Mouse (Mus musculus) stomach, embryonic 16.5 days (tissue): ENCODE measurements around the gene Rpl3. TPM values are rescaled to one million over a fixed set of nuclear protein-coding genes. Genes with fewer than 3 reads are reported as not detected.
A peak's percentile ranks its signal among the peaks of the same experiment; 100 is the strongest.

ENCODE experiments used
- ATAC-seq: fragments of 200-750 bp; cut with Nextera tagmentation; 2 replicates; pipeline ENCODE4 v1.8.0; 2017; ENCODE audit warnings: moderate number of reproducible peaks, moderate TSS enrichment; ENCODE audit not compliant: insufficient read depth, low FRiP score
- H3K27ac ChIP-seq: fragments of 300-500 bp; sonication (generic); 2 replicates; pipeline ENCODE4 v1.5.1; 2014; ENCODE audit warnings: low read length
- H3K27me3 ChIP-seq: fragments of 300-500 bp; sonication (generic); 2 replicates; pipeline ENCODE4 v1.6.1; 2014; ENCODE audit warnings: low read length, control low read depth, mixed read lengths; ENCODE audit not compliant: control insufficient read depth, insufficient read depth
- H3K36me3 ChIP-seq: fragments of 300-500 bp; sonication (generic); 2 replicates; pipeline ENCODE4 v1.6.1; 2014; ENCODE audit warnings: low read length; ENCODE audit not compliant: control insufficient read depth, insufficient read depth
- H3K4me1 ChIP-seq: fragments of 300-500 bp; sonication (generic); 2 replicates; pipeline ENCODE4 v1.6.1; 2014; ENCODE audit warnings: low read length, control low read depth, mixed read lengths; ENCODE audit not compliant: control insufficient read depth, insufficient read depth
- H3K4me2 ChIP-seq: fragments of 300-500 bp; sonication (generic); 2 replicates; pipeline ENCODE4 v1.6.1; 2014; ENCODE audit warnings: low read depth, low read length, mixed read lengths
- H3K4me3 ChIP-seq: fragments of 300-500 bp; sonication (generic); replicated peaks from 2 replicates; pipeline ENCODE4 v1.5.1; 2014; ENCODE audit warnings: mild to moderate bottlenecking, low read length
- H3K9ac ChIP-seq: fragments of 300-500 bp; sonication (generic); 2 replicates; pipeline ENCODE4 v1.6.1; 2014; ENCODE audit warnings: low read length
- H3K9me3 ChIP-seq: fragments of 300-500 bp; sonication (generic); replicated peaks from 2 replicates; pipeline ENCODE4 v1.6.1; 2016; ENCODE audit warnings: low read length, control low read depth; ENCODE audit not compliant: control insufficient read depth
- WGBS: fragments of 180-500 bp; shearing (Covaris S2); extraction: QIAGEN DNeasy Blood & Tissue Kit; methylation state at CpG from one replicate; pipeline ENCODE4 v1.1.7; 2014; 5-methylcytosine and 5-hydroxymethylcytosine counted together
- polyA plus RNA-seq: library from polyadenylated mRNA; unstranded; fragments of >200 nt; fragmentation: Nextera tagmentation; extraction: Ambion mirVana; gene quantifications from 2 replicates; pipeline ENCODE4 v1.2.1, GENCODE M21; 2015

Gene Rpl3
- polyA plus RNA-seq, 1 experiment from 2014 or later, result 1,068 TPM

DNA sequence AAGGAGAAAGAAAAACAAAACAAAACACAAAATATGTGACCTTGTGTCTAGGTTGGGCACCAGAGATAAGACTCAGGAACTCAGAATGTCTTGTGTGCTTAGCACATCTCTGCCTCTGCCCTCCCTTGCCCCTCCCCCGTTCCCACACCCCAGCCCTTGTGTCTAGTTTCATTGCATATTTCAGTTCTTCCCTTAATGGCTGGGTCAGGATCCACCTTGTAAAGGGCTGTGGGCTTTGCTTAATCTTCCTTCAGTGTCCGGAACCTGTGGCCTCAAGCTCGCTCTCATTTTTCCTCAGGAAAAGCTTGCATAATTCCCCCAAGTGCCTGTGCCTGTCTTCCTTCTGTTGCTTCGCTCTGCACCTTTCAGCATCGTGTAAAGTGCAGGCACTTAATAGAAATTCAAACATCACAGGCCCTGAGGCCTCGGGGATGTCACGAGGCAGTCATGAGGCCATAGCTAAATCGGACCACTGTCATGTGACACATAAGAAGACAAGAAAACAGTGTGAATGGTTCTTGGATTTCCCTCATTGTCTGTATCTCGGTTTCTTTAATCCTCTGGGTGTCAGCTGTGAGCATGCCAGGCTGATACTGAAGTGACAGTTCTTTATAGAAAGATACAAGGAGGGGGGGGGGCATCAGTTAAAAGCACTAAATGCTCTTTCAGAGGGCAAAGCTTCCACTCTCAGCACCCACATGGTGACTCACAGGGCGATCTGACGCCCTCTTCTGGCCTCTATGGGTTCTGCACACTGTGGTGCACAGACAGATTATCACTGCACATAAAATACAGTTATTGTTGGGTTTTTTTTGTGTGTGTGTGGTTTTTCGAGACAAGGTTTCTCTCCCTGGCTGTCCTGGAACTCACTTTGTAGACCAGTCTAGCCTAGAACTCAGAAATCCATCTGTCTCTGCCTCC, 14.1 kb upstream of the Rpl3 start:
- no peak for ATAC-seq
- no peak overlapping the region for H3K27ac ChIP-seq
- H3K4me1 ChIP-seq, result 0 out of 2 replicates have a peak, but pooled peaks cover 4% of the 10 kb centered on the region
- no peak overlapping the region for H3K9ac ChIP-seq
- no peaks in the 10 kb centered on the region for H3K36me3 ChIP-seq
- 69% methylated on average over 12 of the region's 12 CpGs for WGBS
- no peak overlapping the region for H3K4me3 ChIP-seq
- no peak overlapping the region for H3K4me2 ChIP-seq
- no peaks in the 10 kb centered on the region for H3K27me3 ChIP-seq
- H3K9me3 ChIP-seq, result no peaks in the 10 kb centered on the region

DNA sequence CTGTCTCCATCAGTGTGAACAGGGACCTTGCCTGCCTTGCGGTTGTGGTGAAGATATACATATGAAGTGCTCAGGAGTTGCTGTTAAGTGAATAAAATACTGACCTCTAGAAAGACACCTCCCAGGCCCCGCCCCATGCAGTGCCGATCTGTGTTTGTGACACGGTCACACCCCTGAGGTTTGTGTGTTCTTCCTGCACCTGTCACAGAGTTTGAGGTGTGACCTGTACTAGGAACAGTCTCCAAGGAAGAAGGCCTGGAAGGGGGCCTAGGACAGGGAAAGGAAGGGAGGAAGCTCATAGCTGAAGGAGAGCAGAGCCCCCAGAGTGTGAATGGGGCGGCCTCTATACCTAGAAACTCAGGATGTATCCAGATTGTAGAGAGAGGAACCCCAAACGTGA, 10.8 kb upstream of the Rpl3 start:
- ATAC-seq, result no peak
- Histone ChIP-seq H3K4me1 (peaks cover 15% of the 10 kb centered on the region), H3K9ac (no peak overlapping the region), H3K27ac (no peak overlapping the region), H3K36me3 (no peaks in the 10 kb centered on the region), H3K4me2 (no peak overlapping the region), H3K4me3 (no peak overlapping the region), H3K9me3 (no peaks in the 10 kb centered on the region), H3K27me3 (no peaks in the 10 kb centered on the region)
- 72% methylated on average over 6 of the region's 6 CpGs for WGBS

DNA sequence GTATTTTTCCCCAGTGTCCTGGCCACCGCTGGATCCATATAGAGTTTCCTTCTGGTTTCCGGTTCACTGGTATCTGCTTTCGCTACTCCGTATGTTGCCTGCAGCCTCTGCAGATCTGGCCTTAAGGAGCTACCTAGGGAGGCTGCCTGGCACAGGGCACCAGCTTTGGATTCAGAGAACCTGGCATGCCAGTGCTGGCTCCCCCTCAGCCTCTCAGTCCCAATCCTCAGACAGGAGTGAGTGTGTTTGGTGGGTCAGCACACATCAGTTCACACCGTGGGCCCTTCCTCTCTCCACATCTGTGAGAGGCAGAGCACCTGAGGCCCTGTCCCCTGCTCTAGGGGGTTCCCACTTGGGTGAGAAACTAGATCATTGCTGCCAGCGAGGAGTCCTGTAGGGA, 9.8 kb upstream of the Rpl3 start:
- peaks cover 24% of the 10 kb centered on the region for H3K4me1 ChIP-seq
- H3K9me3 ChIP-seq, result no peaks in the 10 kb centered on the region
- no peaks in the 10 kb centered on the region for H3K27me3 ChIP-seq
- no peak overlapping the region for H3K9ac ChIP-seq
- 80% methylated on average over 6 of the region's 6 CpGs for WGBS
- no peak overlapping the region for H3K27ac ChIP-seq
- no peak overlapping the region for H3K4me2 ChIP-seq
- no peak overlapping the region for H3K4me3 ChIP-seq
- no peaks in the 10 kb centered on the region for H3K36me3 ChIP-seq
- ATAC-seq, result no peak

DNA sequence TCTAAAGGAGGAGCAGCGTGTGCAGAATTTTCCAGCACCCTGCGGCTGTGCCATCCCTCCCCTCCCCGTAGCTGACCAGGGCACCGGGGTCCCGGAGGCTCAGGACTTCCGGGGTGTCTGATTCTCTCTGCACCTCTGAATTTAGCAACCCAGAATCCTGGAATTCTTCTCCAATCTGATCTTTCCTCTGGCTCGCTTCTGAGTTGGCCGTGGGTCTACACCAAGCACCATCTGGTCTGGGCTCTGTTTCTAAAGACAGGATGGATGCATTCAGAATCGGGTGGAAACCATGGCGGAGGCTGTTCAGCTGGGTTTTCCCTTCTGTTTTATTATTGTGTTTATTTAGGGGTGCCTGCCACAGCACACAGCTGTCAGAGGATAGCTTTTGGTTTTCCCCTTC, 9.2 kb upstream of the Rpl3 start:
- Histone ChIP-seq H3K27me3 (no peaks in the 10 kb centered on the region), H3K36me3 (no peaks in the 10 kb centered on the region), H3K4me3 (no peak overlapping the region), H3K9me3 (no peaks in the 10 kb centered on the region), H3K27ac (no peak overlapping the region), H3K9ac (no peak overlapping the region), H3K4me2 (no peak overlapping the region), H3K4me1 (peaks cover 31% of the 10 kb centered on the region)
- ATAC-seq, result no peak
- WGBS, result 80% methylated on average over 10 of the region's 10 CpGs

DNA sequence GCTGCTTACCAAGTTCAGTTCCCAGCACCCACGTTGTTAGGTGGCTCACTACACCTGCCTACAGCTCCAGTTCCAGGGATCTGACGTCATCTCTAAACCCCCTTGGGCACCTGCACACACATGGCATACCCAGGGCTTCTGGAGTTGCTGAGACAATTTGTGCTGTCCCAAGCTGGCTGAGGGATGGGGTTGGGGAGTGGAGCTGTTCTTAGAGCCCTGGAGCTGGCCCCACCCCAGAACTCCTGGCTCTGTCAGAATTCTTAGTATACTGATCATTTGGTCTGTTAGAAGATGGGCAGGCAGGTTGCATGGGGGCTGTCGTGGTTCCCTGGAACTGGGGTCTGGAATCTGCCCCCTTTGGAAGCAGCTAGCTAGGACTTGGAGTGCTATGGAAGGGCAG, 8.5 kb upstream of the Rpl3 start:
- no peak overlapping the region for H3K4me2 ChIP-seq
- no peaks in the 10 kb centered on the region for H3K9me3 ChIP-seq
- H3K27me3 ChIP-seq, result no peaks in the 10 kb centered on the region
- H3K27ac ChIP-seq, result no peak overlapping the region
- peaks cover 32% of the 10 kb centered on the region for H3K4me1 ChIP-seq
- no peak for ATAC-seq
- H3K4me3 ChIP-seq, result no peak overlapping the region
- H3K9ac ChIP-seq, result no peak overlapping the region
- 75% methylated on average over 3 of the region's 3 CpGs for WGBS
- no peaks in the 10 kb centered on the region for H3K36me3 ChIP-seq

DNA sequence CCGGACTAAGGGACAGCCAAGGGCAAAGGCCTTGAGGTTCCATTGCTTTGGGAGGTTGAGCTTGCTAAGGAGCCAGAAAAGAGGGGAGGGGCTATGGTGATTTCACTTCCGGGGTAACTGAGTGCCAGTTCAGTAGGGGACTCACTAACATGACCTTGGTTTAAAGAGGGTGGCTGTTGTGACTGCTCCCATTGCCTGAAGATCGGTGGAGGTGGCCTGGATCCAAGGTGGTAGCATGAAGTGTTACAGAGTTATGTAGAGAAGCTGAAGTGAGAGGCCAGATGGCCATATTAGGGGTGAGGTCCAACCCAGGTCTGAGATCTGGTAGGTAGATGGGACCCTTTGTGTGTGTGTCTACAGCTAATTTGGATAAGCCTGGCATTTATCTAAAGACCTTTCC, 7.8 kb upstream of the Rpl3 start:
- no peak for ATAC-seq
- no peak overlapping the region for H3K4me3 ChIP-seq
- 73% methylated on average over 3 of the region's 3 CpGs for WGBS

DNA sequence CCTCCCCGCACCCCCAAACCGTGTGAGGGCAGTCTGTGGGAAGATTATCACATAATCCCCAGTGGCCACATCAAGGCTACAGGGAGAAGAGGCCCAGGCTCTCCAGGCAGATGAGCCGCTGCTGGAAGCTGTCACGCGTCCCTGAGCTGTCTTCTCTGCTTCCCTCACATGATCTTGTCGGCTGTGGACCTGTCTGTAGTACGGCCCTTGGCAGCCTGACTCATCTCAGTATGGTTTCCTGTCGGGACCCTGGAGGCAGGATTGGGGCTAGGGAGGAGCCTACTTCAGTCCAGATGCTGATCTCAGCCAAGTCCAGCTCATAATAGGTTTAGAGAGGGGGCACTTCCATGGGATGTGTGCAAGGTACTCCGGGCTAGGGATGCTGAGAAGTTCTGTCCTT, 7.1 kb upstream of the Rpl3 start:
- H3K4me2 ChIP-seq, result no peak overlapping the region
- ATAC-seq, result no peak
- no peak overlapping the region for H3K4me3 ChIP-seq
- peaks cover 32% of the 10 kb centered on the region for H3K4me1 ChIP-seq
- WGBS, result 40% methylated on average over 9 of the region's 9 CpGs
- H3K36me3 ChIP-seq, result no peaks in the 10 kb centered on the region
- H3K27ac ChIP-seq, result no peak overlapping the region
- 0 out of 2 replicates have a peak overlapping the region, but pooled peaks have one; percentile 5 for H3K9ac ChIP-seq
- H3K27me3 ChIP-seq, result no peaks in the 10 kb centered on the region
- H3K9me3 ChIP-seq, result no peaks in the 10 kb centered on the region

More for the DNA sequence above, 7.8 kb upstream of the Rpl3 start:
- Histone ChIP-seq H3K36me3 (no peaks in the 10 kb centered on the region), H3K4me2 (no peak overlapping the region), H3K9ac (no peak overlapping the region), H3K27me3 (no peaks in the 10 kb centered on the region), H3K9me3 (no peaks in the 10 kb centered on the region), H3K27ac (no peak overlapping the region), H3K4me1 (peaks cover 32% of the 10 kb centered on the region)

DNA sequence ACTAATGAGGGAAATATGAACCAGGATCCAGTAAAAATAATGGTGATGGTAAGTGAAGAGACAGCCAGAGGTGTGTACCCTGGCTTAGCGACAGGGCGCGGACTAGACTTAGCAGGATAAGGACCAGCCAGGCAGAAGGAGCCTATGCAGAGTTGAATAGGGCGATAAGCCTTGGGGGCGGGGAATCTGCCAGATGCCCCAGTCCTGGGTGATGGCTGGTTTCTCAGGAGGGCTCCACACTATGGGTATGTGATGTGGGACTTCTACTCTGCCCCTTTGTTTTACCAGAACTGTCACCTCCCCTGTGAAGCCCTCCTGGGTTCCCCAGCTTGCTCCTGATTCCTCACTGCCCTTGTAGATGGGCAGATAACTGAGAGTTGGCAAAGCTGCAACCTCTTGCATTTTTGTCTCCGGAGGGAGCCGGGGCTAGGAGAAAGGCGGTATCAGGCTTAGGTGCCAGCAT, 6.4 kb upstream of the Rpl3 start:
- H3K4me2 ChIP-seq, result no peak overlapping the region
- H3K36me3 ChIP-seq, result no peaks in the 10 kb centered on the region
- H3K9me3 ChIP-seq, result no peaks in the 10 kb centered on the region
- no peak overlapping the region for H3K4me3 ChIP-seq
- H3K27me3 ChIP-seq, result no peaks in the 10 kb centered on the region
- H3K27ac ChIP-seq, result no peak overlapping the region
- H3K9ac ChIP-seq, result no peak overlapping the region
- 0 out of 2 replicates have a peak, but pooled peaks have one; percentile 19 for ATAC-seq
- peaks cover 32% of the 10 kb centered on the region for H3K4me1 ChIP-seq
- WGBS, result 41% methylated on average over 8 of the region's 8 CpGs
